Mouse (Mus musculus): ENCODE results near the gene Daxx. TPM values are rescaled to one million over a fixed set of nuclear protein-coding genes. Genes with fewer than 3 reads are reported as not detected.

Gene Daxx
- polyA plus RNA-seq, 1 experiment from 2014 or later: 55.9 TPM

DNA sequence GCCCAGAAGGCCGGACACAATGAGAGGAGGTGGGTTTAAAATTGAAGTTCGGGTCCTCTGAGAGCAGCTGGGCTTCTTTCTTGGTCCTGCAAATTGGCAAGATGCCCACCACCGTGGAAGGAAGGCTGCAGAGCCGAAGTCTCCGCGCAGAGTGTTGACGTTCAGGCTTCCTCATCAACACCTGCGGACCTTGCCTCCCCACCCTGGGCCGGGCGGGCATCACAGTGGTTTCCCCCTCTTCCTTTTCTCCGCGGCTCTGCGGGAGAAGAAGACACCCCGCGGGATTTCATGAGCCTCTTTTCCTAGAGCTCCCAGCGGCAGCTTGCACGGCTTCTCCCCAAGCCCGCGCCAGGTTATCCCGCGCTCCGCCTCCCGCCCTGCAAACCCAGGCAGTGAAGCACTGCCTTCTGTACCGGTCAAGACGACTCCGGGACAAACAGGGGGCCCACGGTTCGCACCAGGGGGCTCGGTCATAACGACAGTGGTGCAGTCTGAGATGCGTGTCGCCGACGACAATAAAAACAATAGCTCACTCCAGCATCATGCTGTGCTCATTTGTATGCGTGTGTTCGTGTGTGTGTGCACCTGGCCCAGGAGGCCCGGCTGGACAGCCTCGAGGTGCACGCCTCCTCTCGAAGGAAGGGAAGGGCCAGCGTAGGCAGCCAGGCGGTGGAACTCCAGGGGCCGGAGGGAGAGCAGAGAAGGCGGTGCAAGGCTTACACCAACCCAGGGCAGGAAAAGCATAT, 710 bp upstream of the Daxx start:
- peak overlapping the region; percentile 59 for H3K9ac ChIP-seq

DNA sequence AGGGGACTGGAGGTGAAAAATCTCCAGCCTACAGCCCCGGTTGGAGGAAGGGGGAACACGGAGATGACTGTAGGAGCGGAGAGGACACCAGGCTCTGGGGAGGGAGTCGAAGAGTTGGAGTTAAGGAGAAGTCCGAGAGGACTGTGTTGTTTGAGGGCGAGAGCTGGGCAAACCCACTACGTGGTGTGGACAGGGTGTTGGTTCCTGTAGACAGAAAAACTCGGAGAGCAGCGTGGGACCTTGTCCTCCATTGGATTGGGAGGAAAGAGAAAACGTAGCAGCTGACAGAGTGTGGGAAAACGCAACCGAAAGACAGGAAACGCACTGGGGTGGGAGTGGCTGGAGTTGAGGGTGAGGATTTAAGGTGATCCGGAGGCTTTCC, 646 bp downstream of the Daxx start:
- Histone ChIP-seq H3K9ac (peak overlapping the region; percentile 81), H3K9me3 (no peaks in the 10 kb centered on the region), H3K27ac (replicated peaks) (peak overlapping the region; percentile 82), H3K36me3 (peaks cover 31% of the 10 kb centered on the region), H3K27me3 (no peaks in the 10 kb centered on the region), H3K4me1 (replicated peaks) (peaks cover 34% of the 10 kb centered on the region), H3K4me3 (peak overlapping the region; percentile 72), H3K4me2 (peak overlapping the region; percentile 93)
- WGBS: under 1% methylated on average over 14 of the region's 14 CpGs
- ATAC-seq (ENCODE audit: low FRiP score, low read depth): peak; percentile 1; the same call in 1 of the 2 replicates

More for the DNA sequence above, 710 bp upstream of the Daxx start:
- H3K4me3 ChIP-seq: peak overlapping the region; percentile 72
- H3K4me1 ChIP-seq (replicated peaks): peaks cover 29% of the 10 kb centered on the region
- peak overlapping the region; percentile 84 for H3K27ac ChIP-seq (replicated peaks)
- peak overlapping the region; percentile 93 for H3K4me2 ChIP-seq
- WGBS: under 1% methylated on average over 41 of the region's 44 CpGs
- H3K9me3 ChIP-seq: no peaks in the 10 kb centered on the region
- peaks cover 20% of the 10 kb centered on the region for H3K36me3 ChIP-seq
- peak; percentile 0; the same call in 1 of the 2 replicates for ATAC-seq (ENCODE audit: low FRiP score, low read depth)
- no peaks in the 10 kb centered on the region for H3K27me3 ChIP-seq

DNA sequence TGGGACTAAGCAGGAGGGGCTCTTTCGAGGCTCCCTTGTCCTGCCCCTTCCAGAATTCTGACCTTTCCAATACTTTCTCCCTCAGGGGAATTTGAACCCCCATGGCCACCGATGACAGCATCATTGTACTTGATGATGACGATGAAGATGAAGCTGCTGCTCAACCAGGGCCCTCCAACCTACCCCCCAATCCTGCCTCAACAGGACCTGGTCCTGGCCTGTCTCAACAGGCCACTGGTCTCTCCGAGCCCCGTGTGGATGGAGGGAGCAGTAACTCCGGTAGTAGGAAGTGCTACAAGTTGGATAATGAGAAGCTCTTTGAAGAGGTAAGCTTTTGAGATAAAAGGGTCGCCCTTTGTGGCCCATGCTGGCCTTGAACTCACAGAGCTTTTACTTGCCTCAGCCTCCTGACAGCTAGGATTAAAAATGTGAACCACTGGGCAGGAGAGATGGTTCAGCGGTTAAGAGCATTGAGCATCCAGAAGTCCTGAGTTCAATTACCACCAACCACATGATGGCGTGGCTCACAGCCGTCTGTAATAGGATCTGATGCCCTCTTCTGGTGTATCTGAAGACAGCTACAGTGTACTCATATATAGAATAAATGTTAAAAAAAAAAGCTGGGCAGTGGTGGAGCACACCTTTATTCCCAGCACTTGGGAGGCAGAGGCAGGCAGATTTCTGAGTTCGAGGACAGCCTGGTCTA, 1.3 kb downstream of the Daxx start:
- ATAC-seq (ENCODE audit: low FRiP score, low read depth): no peak
- Histone ChIP-seq H3K4me2 (peak overlapping the region; percentile 93), H3K9me3 (no peaks in the 10 kb centered on the region), H3K27ac (replicated peaks) (peak overlapping the region; percentile 82; the same call in 1 of the 2 replicates), H3K4me1 (replicated peaks) (peaks cover 41% of the 10 kb centered on the region), H3K4me3 (peak overlapping the region; percentile 72), H3K36me3 (peaks cover 31% of the 10 kb centered on the region), H3K27me3 (no peaks in the 10 kb centered on the region), H3K9ac (peak overlapping the region; percentile 81)
- 50% methylated on average over 11 of the region's 11 CpGs for WGBS

DNA sequence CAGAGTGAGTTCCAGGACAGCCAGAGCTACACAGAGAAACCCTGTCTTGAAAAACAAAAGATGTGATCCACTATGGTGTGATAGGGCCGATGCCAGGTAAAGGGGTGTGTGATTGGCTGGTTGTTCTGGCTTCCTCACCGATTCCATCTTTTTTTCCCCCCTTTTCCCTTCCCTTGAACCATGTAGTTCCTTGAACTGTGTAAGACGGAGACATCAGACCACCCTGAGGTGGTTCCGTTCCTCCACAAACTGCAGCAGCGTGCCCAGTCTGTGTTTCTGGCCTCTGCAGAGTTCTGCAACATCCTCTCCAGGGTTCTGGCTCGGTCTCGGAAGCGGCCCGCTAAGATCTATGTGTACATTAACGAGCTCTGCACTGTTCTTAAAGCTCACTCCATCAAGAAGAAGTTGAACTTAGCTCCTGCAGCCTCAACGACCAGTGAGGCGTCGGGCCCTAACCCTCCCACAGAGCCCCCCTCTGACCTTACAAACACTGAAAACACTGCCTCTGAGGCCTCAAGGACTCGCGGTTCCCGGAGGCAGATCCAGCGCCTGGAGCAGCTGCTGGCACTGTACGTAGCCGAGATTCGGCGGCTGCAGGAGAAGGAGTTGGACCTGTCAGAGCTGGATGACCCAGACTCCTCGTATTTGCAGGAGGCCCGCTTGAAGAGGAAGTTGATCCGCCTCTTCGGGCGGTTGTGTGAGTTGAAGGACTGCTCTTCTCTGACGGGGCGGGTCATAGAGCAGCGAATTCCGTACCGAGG, 2.0 kb downstream of the Daxx start:
- Histone ChIP-seq H3K4me3 (no peak overlapping the region), H3K4me2 (0 out of 2 replicates have a peak overlapping the region, but pooled peaks have one; percentile 93), H3K27ac (replicated peaks) (no peak overlapping the region), H3K9ac (no peak overlapping the region), H3K4me1 (replicated peaks) (peaks cover 42% of the 10 kb centered on the region), H3K27me3 (no peaks in the 10 kb centered on the region), H3K9me3 (no peaks in the 10 kb centered on the region), H3K36me3 (peaks cover 31% of the 10 kb centered on the region)
- ATAC-seq (ENCODE audit: low FRiP score, low read depth): no peak
- 90% methylated on average over 31 of the region's 31 CpGs for WGBS

DNA sequence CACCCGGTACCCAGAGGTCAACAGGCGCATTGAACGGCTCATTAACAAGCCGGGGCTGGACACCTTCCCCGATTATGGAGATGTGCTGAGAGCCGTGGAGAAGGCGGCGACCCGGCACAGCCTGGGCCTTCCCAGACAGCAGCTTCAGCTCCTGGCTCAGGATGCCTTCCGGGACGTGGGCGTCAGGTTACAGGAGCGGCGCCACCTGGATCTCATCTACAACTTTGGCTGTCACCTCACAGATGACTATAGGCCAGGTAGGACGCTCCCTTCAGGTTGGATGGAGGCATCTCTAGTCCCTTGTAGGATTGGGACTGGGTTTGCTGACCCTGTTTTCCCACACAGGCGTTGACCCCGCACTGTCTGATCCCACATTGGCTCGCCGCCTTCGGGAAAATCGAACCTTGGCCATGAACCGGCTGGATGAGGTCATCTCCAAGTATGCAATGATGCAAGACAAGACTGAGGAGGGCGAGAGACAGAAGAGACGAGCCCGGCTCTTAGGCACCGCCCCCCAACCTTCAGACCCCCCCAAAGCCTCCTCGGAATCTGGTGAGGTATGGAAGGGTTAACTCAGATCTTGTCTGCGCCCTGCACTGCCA, 2.7 kb downstream of the Daxx start:
- no peak overlapping the region for H3K4me2 ChIP-seq
- H3K27me3 ChIP-seq: no peaks in the 10 kb centered on the region
- H3K4me3 ChIP-seq: no peak overlapping the region
- peaks cover 31% of the 10 kb centered on the region for H3K36me3 ChIP-seq
- 90% methylated on average over 28 of the region's 28 CpGs for WGBS
- no peak overlapping the region for H3K27ac ChIP-seq (replicated peaks)
- no peak for ATAC-seq (ENCODE audit: low FRiP score, low read depth)
- H3K4me1 ChIP-seq (replicated peaks): peaks cover 48% of the 10 kb centered on the region
- H3K9me3 ChIP-seq: no peaks in the 10 kb centered on the region
- no peak overlapping the region for H3K9ac ChIP-seq

DNA sequence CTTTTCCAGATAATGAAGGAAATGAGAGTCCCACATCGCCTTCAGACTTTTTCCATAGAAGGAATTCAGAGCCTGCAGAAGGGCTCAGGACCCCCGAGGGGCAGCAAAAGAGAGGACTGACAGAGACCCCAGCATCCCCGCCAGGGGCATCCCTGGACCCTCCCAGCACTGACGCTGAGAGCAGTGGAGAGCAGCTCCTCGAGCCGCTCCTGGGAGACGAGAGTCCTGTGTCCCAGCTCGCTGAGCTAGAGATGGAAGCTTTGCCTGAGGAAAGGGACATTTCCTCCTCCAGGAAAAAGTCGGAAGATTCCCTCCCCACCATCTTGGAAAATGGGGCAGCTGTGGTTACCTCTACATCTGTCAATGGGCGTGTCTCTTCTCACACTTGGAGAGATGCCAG, 4.0 kb downstream of the Daxx start:
- Histone ChIP-seq H3K4me1 (replicated peaks) (peaks cover 45% of the 10 kb centered on the region), H3K4me3 (no peak overlapping the region), H3K9me3 (no peaks in the 10 kb centered on the region), H3K27ac (replicated peaks) (no peak overlapping the region), H3K9ac (no peak overlapping the region), H3K27me3 (no peaks in the 10 kb centered on the region; the same call in 1 of the 2 replicates), H3K36me3 (peaks cover 31% of the 10 kb centered on the region), H3K4me2 (no peak overlapping the region)
- WGBS: 89% methylated on average over 10 of the region's 10 CpGs
- ATAC-seq (ENCODE audit: low FRiP score, low read depth): no peak

DNA sequence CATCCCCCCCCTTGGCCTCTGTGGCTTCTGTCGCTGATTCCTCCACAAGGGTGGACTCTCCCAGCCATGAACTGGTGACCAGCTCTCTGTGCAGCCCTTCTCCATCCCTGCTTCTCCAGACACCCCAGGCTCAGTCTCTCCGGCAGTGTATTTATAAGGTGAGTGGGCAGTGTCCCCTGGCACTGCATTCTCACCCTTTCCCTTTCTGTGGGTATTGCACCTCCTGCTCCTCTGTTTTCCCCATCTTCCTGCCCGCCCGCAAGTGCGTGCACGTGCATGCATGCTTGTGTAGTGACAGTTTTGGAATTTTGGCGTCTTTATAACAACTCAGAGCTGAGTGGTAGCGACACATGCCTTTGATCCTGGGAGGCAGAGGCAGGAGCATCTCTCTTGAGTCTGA, 4.7 kb downstream of the Daxx start:
- peaks cover 33% of the 10 kb centered on the region for H3K36me3 ChIP-seq
- H3K9me3 ChIP-seq: no peaks in the 10 kb centered on the region
- no peak overlapping the region for H3K9ac ChIP-seq
- ATAC-seq (ENCODE audit: low FRiP score, low read depth): no peak
- 96% methylated on average over 8 of the region's 8 CpGs for WGBS
- peaks cover 45% of the 10 kb centered on the region for H3K4me1 ChIP-seq (replicated peaks)
- H3K27me3 ChIP-seq: no peaks in the 10 kb centered on the region; the same call in 1 of the 2 replicates
- no peak overlapping the region for H3K4me3 ChIP-seq
- H3K27ac ChIP-seq (replicated peaks): no peak overlapping the region
- H3K4me2 ChIP-seq: no peak overlapping the region

DNA sequence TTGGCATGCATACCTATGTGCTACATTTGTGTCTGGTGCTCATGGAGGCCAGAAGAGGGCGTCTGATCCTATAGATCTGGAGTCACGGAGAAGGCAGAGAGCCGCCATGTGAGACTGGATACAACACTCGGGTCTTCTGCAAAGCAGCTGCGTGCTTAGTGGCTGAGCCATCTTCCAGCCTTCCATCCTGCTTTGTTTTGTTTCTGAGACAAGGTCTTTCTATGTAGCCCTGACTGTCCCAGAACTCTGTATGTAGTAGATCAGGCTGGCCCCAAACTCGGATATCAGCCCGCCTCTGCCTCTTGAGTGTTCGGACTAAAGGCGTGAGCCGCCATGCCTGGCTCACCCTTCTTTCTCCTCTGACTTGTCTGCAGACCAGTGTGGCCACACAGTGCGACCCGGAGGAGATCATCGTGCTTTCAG, 5.8 kb downstream of the Daxx start:
- no peak for ATAC-seq (ENCODE audit: low FRiP score, low read depth)
- Histone ChIP-seq H3K27ac (replicated peaks) (no peak overlapping the region; the same call in 1 of the 2 replicates), H3K36me3 (peaks cover 33% of the 10 kb centered on the region), H3K9me3 (no peaks in the 10 kb centered on the region), H3K27me3 (no peaks in the 10 kb centered on the region; the same call in 1 of the 2 replicates), H3K4me1 (replicated peaks) (peaks cover 51% of the 10 kb centered on the region), H3K4me3 (0 out of 2 replicates have a peak overlapping the region, but pooled peaks have one; percentile 57), H3K4me2 (peak overlapping the region; percentile 78), H3K9ac (no peak overlapping the region)
- whole genome bisulfite sequencing: 68% methylated on average over 13 of the region's 13 CpGs

DNA sequence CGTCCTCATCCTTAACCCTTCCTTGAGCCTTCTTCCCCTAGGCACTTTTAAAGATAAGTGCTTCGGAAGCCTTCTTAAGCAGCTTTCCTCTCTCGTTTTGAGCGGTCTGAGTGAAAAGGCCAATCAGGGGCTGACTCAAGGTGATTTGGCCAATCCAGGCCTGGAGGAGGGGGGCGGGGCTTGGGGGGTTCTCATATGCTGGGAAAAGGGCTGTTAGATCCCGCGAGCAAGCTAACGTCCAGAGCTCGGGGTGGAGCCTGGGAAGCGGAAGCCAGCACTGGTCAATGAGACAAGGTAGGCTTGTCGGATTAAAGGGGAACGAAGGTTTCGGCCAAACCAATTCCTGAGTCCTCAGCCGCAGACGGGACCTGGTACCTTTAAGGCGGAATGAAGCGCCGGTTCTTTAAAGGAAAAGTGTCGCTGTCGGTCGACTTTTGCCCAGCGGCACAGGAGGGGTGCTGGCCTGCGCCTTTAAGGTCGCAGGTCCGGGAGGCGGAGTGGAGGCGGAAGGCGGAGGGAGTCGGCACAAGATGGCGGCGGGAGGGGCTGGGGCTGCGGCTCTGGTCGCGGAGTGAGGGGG, 6.5 kb downstream of the Daxx start, which contains the start of the genes Tapbp and Zbtb22:
Gene Tapbp (plus strand): TSS at position 229 of the 580 bp plus-strand sequence.
Gene Zbtb22 (plus strand): TSS at position 234 of the 580 bp plus-strand sequence.
- Histone ChIP-seq H3K4me1 (replicated peaks) (peaks cover 51% of the 10 kb centered on the region), H3K9me3 (no peaks in the 10 kb centered on the region), H3K9ac (peak within 1 kb of the TSS; percentile 52), H3K36me3 (peaks cover 33% of the 10 kb centered on the region), H3K4me3 (peak within 1 kb of the TSS; percentile 57), H3K27me3 (no peaks in the 10 kb centered on the region; the same call in 1 of the 2 replicates), H3K4me2 (peak within 1 kb of the TSS; percentile 78), H3K27ac (replicated peaks) (peak within 1 kb of the TSS; percentile 84)
- ATAC-seq (ENCODE audit: low FRiP score, low read depth): peak; percentile 93
- under 1% methylated on average over 31 of the region's 34 CpGs for WGBS

DNA sequence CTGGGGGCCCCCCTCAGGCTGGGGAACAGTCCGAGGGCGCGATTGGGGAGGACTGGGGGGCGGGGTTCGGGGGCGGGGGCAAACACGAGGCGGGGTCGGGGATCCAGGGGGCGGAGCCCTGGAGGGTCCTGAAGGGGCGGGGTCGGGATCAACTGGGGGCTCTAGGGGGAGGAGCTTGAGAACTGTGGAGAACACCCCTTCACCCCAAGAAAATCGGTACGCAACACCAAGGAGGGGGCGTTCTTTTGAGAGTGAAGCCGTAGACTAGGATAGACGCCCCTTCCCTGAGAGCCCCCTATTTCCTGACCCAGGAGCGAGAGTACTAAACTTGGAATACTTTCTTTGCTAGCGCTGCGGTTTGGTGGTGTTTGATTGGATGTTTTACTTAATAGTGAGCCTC, 7.1 kb downstream of the Daxx start:
- Histone ChIP-seq H3K4me1 (replicated peaks) (peaks cover 51% of the 10 kb centered on the region), H3K4me3 (peak overlapping the region; percentile 57), H3K27ac (replicated peaks) (peak overlapping the region; percentile 84), H3K9ac (peak overlapping the region; percentile 52), H3K36me3 (peaks cover 30% of the 10 kb centered on the region), H3K27me3 (no peaks in the 10 kb centered on the region; the same call in 1 of the 2 replicates), H3K9me3 (no peaks in the 10 kb centered on the region), H3K4me2 (peak overlapping the region; percentile 78)
- under 1% methylated on average over 17 of the region's 20 CpGs for WGBS
- peak; percentile 13 for ATAC-seq (ENCODE audit: low FRiP score, low read depth)
